Mouse (Mus musculus) gastrocnemius, adult 8-10 months (tissue): ENCODE measurements at regions not wholly inside any gene's neighbourhood (a gene's known extent, or its start where the extent isn't known, plus 50 kb on each side); places are given as distances from the start of the nearest gene placed in this dataset.

Experiments
- DNase-seq, 2 experiments: peaks; one replicate each; pipeline ENCODE4 v3.0.0; 2022; ENCODE audit warnings: low spot score in 2 of 2

DNA sequence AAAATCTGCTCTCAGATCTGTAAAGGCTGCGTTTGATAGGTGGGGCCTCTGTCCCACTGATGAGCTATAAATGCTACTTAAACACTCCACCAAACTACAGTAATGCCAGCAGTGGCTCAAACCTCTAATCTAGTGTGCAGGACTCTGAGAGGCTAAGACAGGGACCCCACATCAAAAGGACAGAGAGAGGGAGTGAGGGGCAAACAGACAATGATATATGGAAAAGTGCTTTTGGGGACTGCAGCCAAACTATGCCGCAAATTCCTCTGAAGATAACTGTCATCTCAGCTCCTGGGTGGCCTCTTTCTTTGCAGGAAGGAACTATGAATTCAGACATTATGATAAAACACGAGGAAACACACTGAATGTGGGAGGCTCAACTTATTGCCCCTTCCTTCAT lies 138.9 kb upstream of the Ddit4l start:
- DNase-seq: no peak

- DNase-seq: no peak
These were observed 138.4 kb upstream of the Ddit4l start for GRCm38 (mm10) chr3:137482971-137483370.

DNA sequence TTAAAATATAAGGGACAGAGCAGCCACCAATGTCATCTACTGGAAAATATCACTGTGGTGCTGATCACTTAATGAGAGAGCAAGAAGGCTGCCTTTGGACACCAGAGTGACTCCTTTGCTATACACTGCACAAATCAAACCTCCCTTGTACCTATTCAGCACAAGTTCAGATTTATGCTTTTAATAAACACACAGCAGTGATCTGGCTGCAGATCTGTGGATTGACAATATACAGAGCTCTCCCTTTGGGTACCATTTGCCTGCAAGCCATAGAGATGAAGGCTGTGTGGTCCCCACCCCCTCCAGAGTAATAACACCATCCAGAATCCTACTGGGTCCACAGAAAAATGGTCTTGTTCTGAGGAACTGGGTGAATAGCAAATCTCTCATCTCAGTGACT lies 131.8 kb upstream of the Ddit4l start:
- DNase-seq: no peak

DNA sequence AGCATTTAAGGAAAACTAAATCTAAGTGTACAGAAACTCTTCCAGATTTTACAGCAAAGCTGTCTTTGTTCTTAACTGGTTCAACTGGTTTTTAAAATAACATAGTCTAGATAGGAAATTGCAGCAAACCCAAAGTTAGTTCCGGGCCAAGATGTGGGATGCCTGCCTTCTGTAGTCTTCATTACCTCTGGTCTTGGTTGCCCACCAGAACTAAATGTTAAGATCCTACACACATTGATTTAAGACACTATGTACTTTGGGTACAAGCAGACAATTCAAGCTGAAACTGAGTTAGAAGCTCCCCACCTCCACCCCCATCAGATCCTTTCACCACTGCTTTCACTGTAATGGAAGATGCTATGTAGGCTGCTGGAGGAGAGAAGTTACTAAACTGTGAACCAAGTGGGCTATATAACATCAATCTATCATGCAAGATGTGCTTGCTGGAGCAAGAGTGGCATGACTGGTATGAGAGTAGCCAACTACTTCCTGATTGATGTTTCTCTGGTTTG lies 129.8 kb upstream of the Ddit4l start:
- no peak for DNase-seq

DNA sequence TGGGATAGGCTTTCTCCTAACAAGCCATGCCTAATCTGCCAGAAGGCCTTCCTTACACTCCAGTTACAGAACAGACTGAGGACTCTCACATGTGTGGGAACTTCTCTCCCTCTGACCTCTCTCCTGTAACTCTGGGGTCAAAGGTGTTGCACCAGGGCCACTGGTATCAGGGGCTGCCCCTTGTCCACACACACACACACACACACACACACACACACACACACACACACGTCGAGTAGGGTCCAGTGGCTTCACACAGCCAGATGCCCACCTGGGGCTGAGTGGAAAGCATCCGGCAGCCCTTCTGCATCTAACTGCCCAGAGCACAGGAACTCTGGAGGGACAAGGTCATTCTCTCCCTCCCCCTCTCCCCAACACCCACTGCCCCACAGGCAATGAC lies 123.1 kb upstream of the Ddit4l start:
- no peak for DNase-seq

- DNase-seq: no peak
These were observed 110.1 kb upstream of the Ddit4l start for GRCm38 (mm10) chr3:137511283-137511682.

DNA sequence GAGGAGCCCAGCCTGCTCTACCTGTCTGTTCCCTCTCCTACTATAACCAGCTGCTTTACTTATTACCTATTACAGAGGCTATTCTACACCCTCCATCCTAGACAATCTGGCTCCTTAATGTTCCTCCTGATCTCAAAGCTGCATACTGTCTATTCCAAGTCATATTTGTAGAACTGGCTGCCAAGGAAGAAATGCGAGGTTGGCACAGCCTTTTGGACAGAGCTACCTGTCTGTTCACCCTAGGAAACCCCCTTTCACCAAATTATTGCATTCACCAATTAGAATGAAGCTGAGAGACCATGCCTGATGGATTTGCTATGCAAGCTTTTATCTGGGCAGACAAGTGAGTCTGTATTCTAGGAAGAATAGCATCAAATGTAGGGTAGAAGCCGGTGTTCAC lies 109.0 kb upstream of the Ddit4l start:
- no peak for DNase-seq

- DNase-seq: peak; percentile 13 to 21
These were observed 108.4 kb upstream of the Ddit4l start for GRCm38 (mm10) chr3:137513026-137513425.

DNA sequence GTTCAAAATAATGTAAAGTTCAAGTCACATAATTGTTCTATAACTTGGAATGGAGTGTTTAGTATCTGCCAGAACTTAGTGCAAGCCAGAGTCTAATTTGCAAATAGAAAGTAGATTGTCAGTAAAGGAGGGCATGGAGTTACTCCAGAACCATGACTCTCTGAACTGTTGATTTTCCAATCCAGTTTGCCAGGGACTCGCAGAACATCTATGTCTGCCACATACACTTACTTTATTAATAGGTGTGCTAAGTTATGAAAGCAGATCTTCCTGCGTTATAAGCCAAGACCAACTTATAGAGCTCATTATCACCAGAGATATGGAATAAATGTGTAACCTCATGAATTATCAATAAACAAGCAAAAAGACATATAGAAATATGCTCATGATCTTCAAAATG lies 107.2 kb upstream of the Ddit4l start:
- no peak for DNase-seq

DNA sequence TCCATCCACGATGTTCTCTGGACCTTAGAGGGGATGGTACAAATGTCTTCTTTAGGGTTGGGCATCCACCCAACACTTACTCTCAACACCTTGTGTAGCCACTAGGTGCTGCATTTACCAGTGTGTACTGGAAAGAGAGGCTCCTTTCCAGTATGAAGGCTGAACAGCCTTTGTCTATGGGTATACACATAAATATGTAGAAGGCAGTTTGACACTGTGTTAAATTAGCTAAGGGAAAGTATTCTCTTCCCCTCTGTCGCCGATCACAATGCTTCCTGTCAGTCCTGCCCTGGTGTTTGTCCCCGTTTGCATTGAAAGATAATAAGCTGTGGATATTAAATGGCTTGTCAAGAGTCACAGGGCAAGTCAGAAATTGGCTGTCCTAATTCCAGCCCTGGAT lies 104.0 kb upstream of the Ddit4l start:
- no peak for DNase-seq

DNA sequence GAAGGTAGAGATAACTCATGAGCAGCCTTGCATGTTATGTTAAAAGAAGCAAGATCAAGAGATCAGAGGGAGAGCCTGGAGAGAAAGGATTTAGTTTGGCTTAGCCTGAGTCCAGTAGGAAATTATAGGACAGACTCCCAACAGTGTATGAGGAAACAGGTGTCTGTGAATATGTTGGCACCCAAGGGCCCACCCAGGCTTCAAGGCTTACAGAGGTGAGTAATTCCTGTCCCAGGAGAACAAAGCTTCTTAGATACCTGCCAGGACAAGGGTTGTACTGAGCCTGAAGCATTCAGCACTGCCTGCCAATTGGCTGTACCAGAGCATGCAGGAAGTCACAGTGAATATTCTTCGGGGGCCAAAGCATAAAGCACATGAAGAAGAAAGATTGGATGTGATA lies 101.2 kb upstream of the Ddit4l start:
- DNase-seq: no peak

GRCm38 (mm10) chr3:137525606-137526575 lies 95.5 kb upstream of the Ddit4l start:
- peak; percentile 48 to 62 for DNase-seq

GRCm38 (mm10) chr3:137529592-137529960 lies 91.8 kb upstream of the Ddit4l start:
- no peak for DNase-seq

DNA sequence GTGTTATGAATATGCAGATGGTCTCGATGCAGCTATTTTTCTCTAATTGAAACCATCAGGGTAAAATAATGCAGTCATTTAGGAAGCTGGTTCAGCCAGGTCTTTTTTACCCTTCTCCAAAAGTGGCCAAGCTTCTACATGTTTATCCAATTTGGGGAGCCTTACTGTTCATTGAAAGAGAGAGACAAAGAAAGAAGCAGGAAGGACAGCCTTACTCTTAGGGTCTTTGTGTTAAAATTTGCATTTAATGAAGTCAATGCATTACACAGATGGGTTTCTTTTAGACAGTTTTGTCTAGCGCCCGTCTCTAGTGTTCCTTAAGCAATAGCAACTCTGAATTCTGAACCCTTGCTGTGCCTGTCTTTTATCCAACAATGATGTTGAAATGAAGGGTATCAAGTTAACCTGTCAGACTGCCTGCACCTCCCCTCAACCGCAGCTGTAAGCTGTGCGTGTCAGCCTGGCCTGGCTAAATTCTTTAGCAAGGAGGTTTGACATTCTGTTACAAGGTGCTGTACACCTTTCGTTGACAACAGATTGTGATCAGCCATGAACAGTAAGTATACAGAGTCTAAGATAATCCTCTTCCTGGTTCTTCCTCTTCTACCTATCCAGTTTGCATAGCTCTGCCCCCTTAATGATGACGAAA lies 91.3 kb upstream of the Ddit4l start:
- DNase-seq: no peak

GRCm38 (mm10) chr3:137541666-137542065 lies 79.7 kb upstream of the Ddit4l start:
- DNase-seq: peak; percentile 23 to 38

- no peak for DNase-seq
These were observed 79.1 kb upstream of the Ddit4l start for GRCm38 (mm10) chr3:137542343-137542742.

DNA sequence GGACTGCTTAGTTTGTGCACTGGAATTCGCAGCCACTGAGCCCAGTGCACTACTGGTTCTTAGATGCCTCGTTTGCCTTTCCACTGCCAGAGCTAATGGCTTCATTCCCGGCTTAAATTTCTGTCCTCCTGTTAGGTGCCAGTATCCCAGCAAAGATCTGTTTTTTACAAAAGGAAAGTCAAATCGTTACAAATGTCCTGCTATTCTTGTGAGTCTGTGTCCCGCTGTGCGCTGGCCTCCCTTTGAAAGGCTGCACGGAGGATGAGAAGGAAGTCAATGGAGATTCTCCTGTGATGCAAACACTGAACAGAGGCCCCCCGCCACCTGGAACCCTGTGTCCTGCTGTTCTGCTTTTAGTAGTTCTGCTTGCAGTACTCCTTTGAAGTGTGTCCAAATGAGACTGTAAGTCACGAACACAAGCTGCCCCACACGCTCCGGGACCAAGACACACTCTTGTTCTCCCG lies 74.0 kb upstream of the Ddit4l start:
- DNase-seq: peak in 1 of 2 experiments; percentile 13

DNA sequence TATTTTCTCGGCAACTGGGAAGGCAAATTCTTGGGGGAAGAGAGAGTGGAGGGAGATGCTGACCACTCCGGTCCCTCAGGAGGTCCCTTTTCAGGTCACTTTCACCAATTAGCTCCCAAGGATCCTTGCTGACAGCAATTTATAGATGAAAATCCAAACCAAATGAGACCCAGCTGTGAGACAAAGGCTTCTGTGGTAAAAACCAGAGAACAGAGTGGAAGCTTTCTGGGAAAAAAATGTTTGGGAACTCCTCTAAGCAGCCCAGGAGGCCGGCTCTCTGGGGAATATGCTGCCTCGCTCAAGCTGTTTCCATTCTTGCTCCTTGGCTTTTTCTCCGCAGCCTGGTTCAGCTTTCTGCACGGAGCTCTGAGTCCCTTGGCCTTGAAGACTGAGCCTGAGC lies 73.5 kb upstream of the Ddit4l start:
- DNase-seq: peak; percentile 27 to 65

DNA sequence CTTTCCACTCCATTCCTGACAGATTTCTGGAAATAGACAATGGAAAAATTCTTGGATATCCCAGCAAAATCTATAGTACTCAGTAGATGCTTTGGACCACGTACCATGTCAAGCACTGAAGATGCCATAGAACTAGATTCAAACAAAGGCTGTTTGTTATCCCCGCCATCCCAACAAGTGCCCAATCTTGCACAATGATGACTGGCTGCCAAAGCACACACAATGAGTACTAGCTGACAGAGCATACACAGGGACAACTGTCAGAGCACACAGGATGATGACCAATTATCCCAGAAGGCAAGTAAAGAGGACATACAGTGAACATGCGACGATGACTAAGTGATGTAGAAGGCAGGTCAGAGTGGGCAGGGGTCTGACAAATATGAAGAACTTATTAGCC lies 70.7 kb upstream of the Ddit4l start:
- DNase-seq: no peak

DNA sequence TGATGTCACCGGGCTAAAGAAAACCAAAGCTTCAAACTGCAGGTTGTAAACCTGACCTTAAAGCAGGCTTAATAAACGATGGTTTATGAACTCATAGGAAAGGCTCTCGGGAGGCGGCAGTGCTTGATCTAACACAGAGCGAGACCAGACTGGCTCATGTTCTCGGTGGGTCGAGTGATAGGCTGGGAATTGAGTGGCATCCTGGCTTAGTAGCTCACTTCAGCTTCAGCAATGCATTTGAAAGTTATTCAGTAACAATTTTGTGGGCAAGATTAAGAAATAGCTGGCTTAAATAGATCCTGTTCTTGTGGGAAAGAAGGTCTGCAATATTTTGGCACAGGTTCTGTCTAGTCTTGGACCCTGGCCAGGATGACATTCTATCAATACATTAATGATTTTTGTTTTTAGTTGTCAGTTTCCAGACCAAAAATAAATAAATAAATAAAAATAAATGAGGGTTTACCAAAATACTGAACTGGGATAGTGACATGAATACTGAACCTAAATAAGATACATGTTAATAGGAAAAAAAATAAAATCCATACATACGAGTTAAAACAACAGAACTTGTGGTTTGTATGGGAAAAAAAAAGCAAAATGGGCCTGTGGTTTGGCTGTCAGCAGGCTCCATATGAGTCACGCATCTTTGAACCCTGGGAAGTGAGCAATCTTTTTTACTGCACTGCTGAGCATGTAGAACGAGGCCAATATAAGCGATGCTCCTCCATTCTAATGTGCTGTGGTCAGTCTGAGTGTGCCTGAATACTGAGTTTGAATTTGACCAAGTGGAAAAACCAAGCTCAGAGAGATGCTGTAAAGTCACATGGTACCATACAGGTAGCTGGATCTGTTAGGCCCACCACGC lies 68.7 kb upstream of the Ddit4l start:
- no peak for DNase-seq

DNA sequence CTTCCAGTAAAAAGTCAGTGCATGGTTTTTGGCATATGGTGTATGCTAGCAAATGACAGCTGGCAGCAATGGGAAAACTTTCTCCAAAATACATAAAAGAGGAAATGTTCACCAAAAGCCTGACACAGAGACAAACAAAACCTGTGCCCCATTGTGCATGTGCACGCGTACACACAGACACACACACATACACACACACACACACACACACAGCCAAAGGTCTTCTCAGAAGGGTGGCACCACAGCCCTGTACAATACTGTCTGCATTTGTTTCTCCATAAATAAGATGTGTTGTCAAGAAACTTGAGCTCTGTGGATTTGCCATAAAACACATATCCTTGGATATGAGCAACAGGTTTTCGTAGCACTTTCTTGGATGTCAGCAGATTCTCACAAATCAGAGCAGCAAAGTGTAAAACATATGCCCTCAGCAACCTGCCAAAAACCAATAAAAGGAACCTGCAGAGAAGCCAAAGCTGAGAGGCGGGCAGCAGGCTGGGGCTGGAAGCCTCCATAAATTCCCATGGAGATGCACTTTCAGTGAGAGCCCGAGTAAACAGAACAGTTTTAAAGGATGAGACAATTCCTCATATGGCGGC lies 60.5 kb upstream of the Ddit4l start:
- peak; percentile 22 to 39 for DNase-seq
